ENCODE assay signal across 10 mouse cellular contexts in the genomic region with DNA sequence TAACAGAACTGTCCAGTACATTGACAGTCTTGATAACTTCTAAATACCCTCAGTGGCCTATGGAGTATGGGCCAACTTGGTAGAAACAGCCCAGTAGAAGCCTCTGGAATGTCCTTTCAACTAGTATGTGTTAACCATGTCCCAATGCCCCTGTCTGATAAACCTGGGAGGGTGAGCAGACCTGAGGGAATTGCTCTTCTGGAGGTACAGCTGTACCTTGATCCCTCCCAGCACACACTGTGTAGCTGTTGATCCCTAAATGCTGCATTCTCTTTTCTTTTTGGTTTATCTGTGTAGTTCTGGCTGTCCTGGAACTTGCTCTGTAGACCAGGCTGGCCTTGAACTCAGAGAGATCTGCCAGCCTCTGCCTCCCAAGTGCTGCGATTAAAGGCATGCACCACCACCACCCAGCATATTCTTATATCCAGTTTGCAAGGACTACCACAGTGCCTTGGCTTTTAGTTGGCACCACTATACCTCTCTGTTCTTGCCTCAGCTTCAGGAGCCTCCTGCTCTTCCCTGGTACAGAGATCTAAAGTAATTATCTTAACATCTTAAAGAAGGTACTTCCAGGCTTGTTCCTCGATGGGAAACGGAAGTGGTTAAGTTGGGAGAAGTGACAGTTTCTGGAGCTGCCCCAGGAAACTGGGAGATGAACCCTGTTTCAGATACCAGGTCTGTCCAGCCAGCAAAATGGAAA. TPM values are rescaled to one million over a fixed set of nuclear protein-coding genes. Genes with fewer than 3 reads are reported as not detected.
A peak's percentile ranks its signal among the peaks of the same experiment; 100 is the strongest.
DNase-seq lines count a peak whose midpoint lies in the region; ATAC-seq and TF ChIP-seq lines count a peak whose summit lies in the region.
"Had no signal": no experiment of that assay in that cellular context is flagged by ENCODE, and none has a peak within 500 bp of the region (broad histone marks: within the 10 kb centered on the region; RNA-seq: fewer than 3 reads in every experiment).

No protein-coding gene starts in this region.

- 84% methylated on average over 3 of the region's 3 CpGs for WGBS in hindbrain, embryonic 10.5 days
- WGBS in hindbrain, embryonic 14.5 days = 89% methylated on average over 3 of the region's 3 CpGs
- WGBS in forebrain, embryonic 14.5 days = 78% methylated on average over 3 of the region's 3 CpGs
- WGBS in liver, postnatal 0 days (ENCODE audit: insufficient replicate concordance) = 67% methylated on average over 3 of the region's 3 CpGs

- H3K36me3 ChIP-seq in hindbrain, embryonic 10.5 days = peaks cover 28% of the 10 kb centered on the region
- peaks cover 28% of the 10 kb centered on the region for H3K36me3 ChIP-seq in hindbrain, embryonic 14.5 days (replicated peaks; ENCODE audit: control insufficient read depth, insufficient read depth)
- peaks cover 24% of the 10 kb centered on the region for H3K36me3 ChIP-seq in forebrain, embryonic 14.5 days (ENCODE audit: control insufficient read depth, insufficient read depth, low read length)
- peaks cover 22% of the 10 kb centered on the region for H3K36me3 ChIP-seq in liver, postnatal 0 days (replicated peaks; ENCODE audit: insufficient read depth, low read length)

- DNase-seq in hindbrain, embryonic 10.5 days (ENCODE audit: low spot score) = no peak
- DNase-seq in hindbrain, embryonic 14.5 days (ENCODE audit: low spot score) = no peak
- DNase-seq in forebrain, embryonic 14.5 days (ENCODE audit: low spot score) = no peak
- DNase-seq in liver, postnatal 0 days = no peak
- DNase-seq in adipocyte (ENCODE audit: low spot score) = no peak
- no peak for DNase-seq in adrenal gland, postnatal 14 days
- DNase-seq in right cerebral cortex, postnatal 14 days = no peak
- DNase-seq: spleen, adult 18-20 months had no signal

- ATAC-seq in hindbrain, embryonic 14.5 days (ENCODE audit: low FRiP score) = no peak
- ATAC-seq in forebrain, embryonic 14.5 days = no peak
- ATAC-seq in liver, postnatal 0 days = no peak

- H3K27me3 ChIP-seq in hindbrain, embryonic 10.5 days (ENCODE audit: insufficient read depth, poor library complexity, severe bottlenecking) = no peaks in the 10 kb centered on the region
- no peaks in the 10 kb centered on the region for H3K27me3 ChIP-seq in hindbrain, embryonic 14.5 days (ENCODE audit: control insufficient read depth, insufficient read depth, low read length)
- no peaks in the 10 kb centered on the region for H3K27me3 ChIP-seq in forebrain, embryonic 14.5 days (replicated peaks; ENCODE audit: control insufficient read depth, insufficient read depth, low read length)
- H3K27me3 ChIP-seq in liver, postnatal 0 days (ENCODE audit: insufficient read depth, low read length) = no peaks in the 10 kb centered on the region

- peak overlapping the region; percentile 90 for H3K27ac ChIP-seq in hindbrain, embryonic 10.5 days
- no peak overlapping the region for H3K27ac ChIP-seq in hindbrain, embryonic 14.5 days
- H3K27ac ChIP-seq in brown adipose tissue, adult 24 weeks (replicated peaks; ENCODE audit: low read depth, low read length) = 0 out of 2 replicates have a peak overlapping the region, but pooled peaks have one; percentile 8
- H3K27ac ChIP-seq in forebrain, embryonic 14.5 days (ENCODE audit: low read depth, low read length) = no peak overlapping the region
- H3K27ac ChIP-seq in liver, postnatal 0 days (ENCODE audit: low read depth) = peak overlapping the region; percentile 99

- no peak for TF ChIP-seq EP300 in liver, postnatal 0 days (IDR thresholded peaks at IDR 0.05; ENCODE audit: low read depth)

- H3K9ac ChIP-seq in hindbrain, embryonic 14.5 days = no peak overlapping the region
- no peak overlapping the region for H3K9ac ChIP-seq in forebrain, embryonic 14.5 days (ENCODE audit: low read length)
- peak overlapping the region; percentile 77 for H3K9ac ChIP-seq in liver, postnatal 0 days (replicated peaks)

- TF ChIP-seq CTCF in liver, postnatal 0 days (IDR thresholded peaks at IDR 0.05; ENCODE audit: low read depth) = no peak

- H3K4me3 ChIP-seq in hindbrain, embryonic 10.5 days = peak overlapping the region; percentile 60; the same call in 1 of the 2 replicates
- H3K4me3 ChIP-seq in hindbrain, embryonic 14.5 days (replicated peaks; ENCODE audit: low read length) = no peak overlapping the region
- no peak overlapping the region for H3K4me3 ChIP-seq in brown adipose tissue, adult 24 weeks (ENCODE audit: insufficient read depth, low read depth, low read length)
- H3K4me3 ChIP-seq in forebrain, embryonic 14.5 days (ENCODE audit: low read depth, low read length) = no peak overlapping the region
- no peak overlapping the region; the same call in 1 of the 2 replicates for H3K4me3 ChIP-seq in liver, postnatal 0 days (ENCODE audit: low read depth, low read length)

- no peak overlapping the region for H3K4me2 ChIP-seq in hindbrain, embryonic 14.5 days (replicated peaks)
- H3K4me2 ChIP-seq in forebrain, embryonic 14.5 days (ENCODE audit: low read length) = peak overlapping the region; percentile 91
- H3K4me2 ChIP-seq in liver, postnatal 0 days (ENCODE audit: low read depth, low read length) = peak overlapping the region; percentile 84

- H3K9me3 ChIP-seq in hindbrain, embryonic 10.5 days = no peaks in the 10 kb centered on the region
- no peaks in the 10 kb centered on the region for H3K9me3 ChIP-seq in hindbrain, embryonic 14.5 days (ENCODE audit: control insufficient read depth, low read length)
- H3K9me3 ChIP-seq in forebrain, embryonic 14.5 days (replicated peaks; ENCODE audit: control insufficient read depth, low read length) = no peaks in the 10 kb centered on the region
- H3K9me3 ChIP-seq in liver, postnatal 0 days (ENCODE audit: low read length) = no peaks in the 10 kb centered on the region

- H3K4me1 ChIP-seq in hindbrain, embryonic 10.5 days (replicated peaks) = peaks cover 16% of the 10 kb centered on the region
- peaks cover 13% of the 10 kb centered on the region for H3K4me1 ChIP-seq in hindbrain, embryonic 14.5 days (replicated peaks; ENCODE audit: control insufficient read depth, insufficient read depth, low read length)
- peaks cover 5% of the 10 kb centered on the region; the same call in 1 of the 2 replicates for H3K4me1 ChIP-seq in brown adipose tissue, adult 24 weeks (ENCODE audit: control insufficient read depth, insufficient read depth, insufficient read length, low read length)
- peaks cover 6% of the 10 kb centered on the region for H3K4me1 ChIP-seq in forebrain, embryonic 14.5 days (ENCODE audit: control insufficient read depth, insufficient read depth, low read length)
- H3K4me1 ChIP-seq in liver, postnatal 0 days (ENCODE audit: insufficient read depth) = peaks cover 20% of the 10 kb centered on the region

RNA-seq across cellular contexts. Expression of a gene that starts 0.8 kb away (rescaled TPM):
- 16.1 and 16.4 TPM in 2 replicates for polyA plus RNA-seq in hindbrain, embryonic 10.5 days (2016; fragmentation: Nextera tagmentation; extraction: Ambion mirVana)
- polyA plus RNA-seq in hindbrain, embryonic 14.5 days (2014; fragmentation: Nextera tagmentation; extraction: Ambion mirVana) = 11.3 and 12.5 TPM in 2 replicates
- 23.7 and 30.9 TPM in 2 replicates for polyA plus RNA-seq in brown adipose tissue, adult 24 weeks (2012; ENCODE audit: insufficient read depth, insufficient read length, missing spikeins)
- polyA plus RNA-seq in forebrain, embryonic 14.5 days (2014; fragmentation: Nextera tagmentation; extraction: Ambion mirVana) = 11.0 and 12.7 TPM in 2 replicates
- polyA plus RNA-seq in liver, postnatal 0 days (2015; fragmentation: Nextera tagmentation; extraction: Ambion mirVana) = 4.3 and 5.7 TPM in 2 replicates
- 39.7 and 45.1 TPM in 2 replicates for total RNA-seq in adrenal gland, postnatal 14 days (2021)

RNA-seq across cellular contexts. Expression of a gene that starts 20.2 kb away (rescaled TPM):
- polyA plus RNA-seq in hindbrain, embryonic 10.5 days (2016; fragmentation: Nextera tagmentation; extraction: Ambion mirVana) = 17.4 and 24.4 TPM in 2 replicates
- 8.4 and 9.3 TPM in 2 replicates for polyA plus RNA-seq in hindbrain, embryonic 14.5 days (2014; fragmentation: Nextera tagmentation; extraction: Ambion mirVana)
- polyA plus RNA-seq in brown adipose tissue, adult 24 weeks (2012; ENCODE audit: insufficient read depth, insufficient read length, missing spikeins) = 5.0 and 6.1 TPM in 2 replicates
- polyA plus RNA-seq in forebrain, embryonic 14.5 days (2014; fragmentation: Nextera tagmentation; extraction: Ambion mirVana) = 8.0 and 8.5 TPM in 2 replicates
- 4.6 and 5.7 TPM in 2 replicates for polyA plus RNA-seq in liver, postnatal 0 days (2015; fragmentation: Nextera tagmentation; extraction: Ambion mirVana)
- 15.2 and 17.3 TPM in 2 replicates for total RNA-seq in adrenal gland, postnatal 14 days (2021)

RNA-seq across cellular contexts. Expression of a gene that starts 22.2 kb away (rescaled TPM):
- 228 and 263 TPM in 2 replicates for polyA plus RNA-seq in hindbrain, embryonic 10.5 days (2016; fragmentation: Nextera tagmentation; extraction: Ambion mirVana)
- 143 and 148 TPM in 2 replicates for polyA plus RNA-seq in hindbrain, embryonic 14.5 days (2014; fragmentation: Nextera tagmentation; extraction: Ambion mirVana)
- 39.9 and 45.2 TPM in 2 replicates for polyA plus RNA-seq in brown adipose tissue, adult 24 weeks (2012; ENCODE audit: insufficient read depth, insufficient read length, missing spikeins)
- polyA plus RNA-seq in forebrain, embryonic 14.5 days (2014; fragmentation: Nextera tagmentation; extraction: Ambion mirVana) = 173 and 185 TPM in 2 replicates
- polyA plus RNA-seq in liver, postnatal 0 days (2015; fragmentation: Nextera tagmentation; extraction: Ambion mirVana) = 73.3 and 78.9 TPM in 2 replicates
- 70.1 and 70.7 TPM in 2 replicates for total RNA-seq in adrenal gland, postnatal 14 days (2021)

RNA-seq across cellular contexts. Expression of a gene that starts 37.2 kb away (rescaled TPM):
- not detected in 2 replicates for polyA plus RNA-seq in hindbrain, embryonic 10.5 days (2016; fragmentation: Nextera tagmentation; extraction: Ambion mirVana)
- not detected in 2 replicates for polyA plus RNA-seq in hindbrain, embryonic 14.5 days (2014; fragmentation: Nextera tagmentation; extraction: Ambion mirVana)
- polyA plus RNA-seq in brown adipose tissue, adult 24 weeks (2012; ENCODE audit: insufficient read depth, insufficient read length, missing spikeins) = not detected in 2 replicates
- polyA plus RNA-seq in forebrain, embryonic 14.5 days (2014; fragmentation: Nextera tagmentation; extraction: Ambion mirVana) = not detected in 2 replicates
- 0.06 TPM in 1 of 2 replicates, not detected in the other for polyA plus RNA-seq in liver, postnatal 0 days (2015; fragmentation: Nextera tagmentation; extraction: Ambion mirVana)
- 0.60 TPM in 1 of 2 replicates, not detected in the other for total RNA-seq in adrenal gland, postnatal 14 days (2021)
- polyA plus RNA-seq: liver, adult 2 months had no signal

Comparison
In these comparisons a context has a peak if more than half of its experiments do, and no peak if none do; other contexts are left out.
1. H3K27ac ChIP-seq: peak in hindbrain, embryonic 10.5 days (single experiment), brown adipose tissue, adult 24 weeks (single experiment) and liver, postnatal 0 days (single experiment); none in hindbrain, embryonic 14.5 days (single experiment) and forebrain, embryonic 14.5 days (single experiment).